Mouse (Mus musculus): ENCODE measurements at regions not wholly inside any gene's neighbourhood (a gene's known extent, or its start where the extent isn't known, plus 50 kb on each side); places are given as distances from the start of the nearest gene placed in this dataset.

GRCm38 (mm10) chr2:45789739-45790138 lies 672.5 kb upstream of the Zeb2 start:
- TF ChIP-seq MAX (IDR thresholded peaks at IDR 0.05; ENCODE audit: low read depth) (no peak), MYOG (IDR thresholded peaks at IDR 0.05; ENCODE audit: control insufficient read depth in 1 of 3, insufficient read depth in 1 of 3, insufficient read length in 2 of 3, low read depth in 2 of 3) (no peak), TCF12 (IDR thresholded peaks at IDR 0.05; ENCODE audit: insufficient read depth, poor library complexity, severe bottlenecking) (no peak), SRF (IDR thresholded peaks at IDR 0.05; ENCODE audit: control insufficient read depth, insufficient read length, low read depth) (no peak), POLR2A (IDR thresholded peaks at IDR 0.05; ENCODE audit: insufficient read length, low read depth) (no peak)
